ENCODE assay signal across 11 mouse cellular contexts in the genomic region with DNA sequence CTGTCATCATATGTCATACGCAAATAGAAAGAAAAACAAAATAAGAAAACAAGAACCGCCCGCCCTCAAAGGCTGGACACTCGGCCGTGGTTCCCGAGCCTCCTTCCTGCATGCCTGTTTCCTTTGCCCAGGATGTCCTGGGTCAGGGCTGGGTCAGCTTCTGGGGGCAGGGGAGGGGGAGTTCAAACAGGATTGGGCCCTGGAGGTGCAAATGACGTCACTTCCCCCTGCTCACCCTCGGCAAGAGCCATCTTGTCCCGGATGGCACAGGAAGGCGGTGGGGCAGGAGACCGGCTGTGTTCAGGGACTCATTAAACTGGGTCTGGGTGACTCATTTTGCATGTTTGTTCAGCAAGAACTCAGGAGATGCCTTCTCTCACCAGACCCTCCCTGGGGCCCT. TPM values are rescaled to one million over a fixed set of nuclear protein-coding genes. Genes with fewer than 3 reads are reported as not detected.
DNase-seq lines count a peak whose midpoint lies in the region; ATAC-seq and TF ChIP-seq lines count a peak whose summit lies in the region.
"Had no signal": no experiment of that assay in that cellular context is flagged by ENCODE, and none has a peak within 500 bp of the region (broad histone marks: within the 10 kb centered on the region; RNA-seq: fewer than 3 reads in every experiment).

No protein-coding gene starts in this region.

- no peak overlapping the region; the same call in 1 of the 2 replicates for H3K4me2 ChIP-seq in liver, embryonic 11.5 days
- no peak overlapping the region for H3K4me2 ChIP-seq in liver, postnatal 0 days (ENCODE audit: low read depth, low read length)
- H3K4me2 ChIP-seq in kidney, embryonic 15.5 days: 0 out of 2 replicates have a peak overlapping the region, but pooled peaks have one; percentile 2
- no peak overlapping the region for H3K4me2 ChIP-seq in forebrain, embryonic 12.5 days
- H3K4me2 ChIP-seq: heart, embryonic 12.5 days had no signal

- no peaks in the 10 kb centered on the region for H3K9me3 ChIP-seq in liver, embryonic 11.5 days (ENCODE audit: control insufficient read depth, low read length)
- H3K9me3 ChIP-seq in liver, postnatal 0 days (ENCODE audit: low read length): no peaks in the 10 kb centered on the region
- H3K9me3 ChIP-seq in embryonic facial prominence, embryonic 10.5 days: no peaks in the 10 kb centered on the region
- no peaks in the 10 kb centered on the region for H3K9me3 ChIP-seq in kidney, embryonic 15.5 days (replicated peaks)
- H3K9me3 ChIP-seq in forebrain, embryonic 12.5 days: no peaks in the 10 kb centered on the region
- H3K9me3 ChIP-seq: heart, embryonic 12.5 days had no signal

- H3K27ac ChIP-seq in liver, embryonic 11.5 days (ENCODE audit: low read depth, low read length): peak overlapping the region; percentile 32; the same call in 1 of the 2 replicates
- no peak overlapping the region for H3K27ac ChIP-seq in liver, postnatal 0 days (ENCODE audit: low read depth)
- no peak overlapping the region; the same call in 1 of the 2 replicates for H3K27ac ChIP-seq in embryonic facial prominence, embryonic 10.5 days (replicated peaks)
- no peak overlapping the region for H3K27ac ChIP-seq in kidney, embryonic 15.5 days
- no peak overlapping the region for H3K27ac ChIP-seq in forebrain, embryonic 12.5 days
- H3K27ac ChIP-seq: hindbrain, postnatal 0 days had no signal

- peaks cover 8% of the 10 kb centered on the region; the same call in 1 of the 2 replicates for H3K4me1 ChIP-seq in liver, embryonic 11.5 days (replicated peaks; ENCODE audit: control insufficient read depth, insufficient read depth, low read length)
- peaks cover 18% of the 10 kb centered on the region for H3K4me1 ChIP-seq in liver, postnatal 0 days (ENCODE audit: insufficient read depth)
- H3K4me1 ChIP-seq in embryonic facial prominence, embryonic 10.5 days: peaks cover 17% of the 10 kb centered on the region
- H3K4me1 ChIP-seq in kidney, embryonic 15.5 days: peaks cover 14% of the 10 kb centered on the region
- peaks cover 6% of the 10 kb centered on the region; the same call in 1 of the 2 replicates for H3K4me1 ChIP-seq in forebrain, embryonic 12.5 days

- H3K4me3 ChIP-seq in liver, embryonic 11.5 days (ENCODE audit: low read depth, low read length): no peak overlapping the region
- no peak overlapping the region for H3K4me3 ChIP-seq in liver, postnatal 0 days (ENCODE audit: low read depth, low read length)
- H3K4me3 ChIP-seq in embryonic facial prominence, embryonic 10.5 days: no peak overlapping the region
- no peak overlapping the region for H3K4me3 ChIP-seq in kidney, embryonic 15.5 days (replicated peaks)
- H3K4me3 ChIP-seq in forebrain, embryonic 12.5 days (replicated peaks): no peak overlapping the region
- H3K4me3 ChIP-seq: heart, embryonic 12.5 days had no signal

- H3K36me3 ChIP-seq in liver, embryonic 11.5 days (ENCODE audit: control insufficient read depth, insufficient read depth, low read length): no peaks in the 10 kb centered on the region
- no peaks in the 10 kb centered on the region for H3K36me3 ChIP-seq in liver, postnatal 0 days (replicated peaks; ENCODE audit: insufficient read depth, low read length)
- H3K36me3 ChIP-seq in embryonic facial prominence, embryonic 10.5 days (replicated peaks): no peaks in the 10 kb centered on the region
- H3K36me3 ChIP-seq in kidney, embryonic 15.5 days: no peaks in the 10 kb centered on the region
- H3K36me3 ChIP-seq in forebrain, embryonic 12.5 days (replicated peaks): no peaks in the 10 kb centered on the region
- H3K36me3 ChIP-seq: heart, embryonic 12.5 days had no signal

- H3K27me3 ChIP-seq in liver, embryonic 11.5 days (replicated peaks; ENCODE audit: control insufficient read depth, insufficient read depth, low read length): no peaks in the 10 kb centered on the region
- H3K27me3 ChIP-seq in liver, postnatal 0 days (ENCODE audit: insufficient read depth, low read length): no peaks in the 10 kb centered on the region
- H3K27me3 ChIP-seq in embryonic facial prominence, embryonic 10.5 days (replicated peaks; ENCODE audit: low read depth, poor library complexity, severe bottlenecking): no peaks in the 10 kb centered on the region
- H3K27me3 ChIP-seq in kidney, embryonic 15.5 days: no peaks in the 10 kb centered on the region
- H3K27me3 ChIP-seq in forebrain, embryonic 12.5 days: no peaks in the 10 kb centered on the region
- H3K27me3 ChIP-seq: heart, embryonic 12.5 days had no signal

- TF ChIP-seq EP300 in liver, postnatal 0 days (IDR thresholded peaks at IDR 0.05; ENCODE audit: low read depth): no peak

- 55% methylated on average over 11 of the region's 11 CpGs for WGBS in liver, embryonic 11.5 days
- 64% methylated on average over 11 of the region's 11 CpGs for WGBS in liver, postnatal 0 days (ENCODE audit: insufficient replicate concordance)
- 54% methylated on average over 11 of the region's 11 CpGs for WGBS in embryonic facial prominence, embryonic 10.5 days
- WGBS in kidney, embryonic 15.5 days: 58% methylated on average over 11 of the region's 11 CpGs
- WGBS in forebrain, embryonic 12.5 days: 80% methylated on average over 11 of the region's 11 CpGs

- no peak overlapping the region for H3K9ac ChIP-seq in liver, embryonic 11.5 days (ENCODE audit: low read depth, low read length)
- no peak overlapping the region for H3K9ac ChIP-seq in liver, postnatal 0 days (replicated peaks)
- no peak overlapping the region for H3K9ac ChIP-seq in kidney, embryonic 15.5 days
- no peak overlapping the region for H3K9ac ChIP-seq in forebrain, embryonic 12.5 days
- H3K9ac ChIP-seq: heart, embryonic 12.5 days had no signal

- TF ChIP-seq CTCF in liver, postnatal 0 days (IDR thresholded peaks at IDR 0.05; ENCODE audit: low read depth): no peak

- ATAC-seq in liver, embryonic 11.5 days (replicated peaks; ENCODE audit: low FRiP score): no peak
- ATAC-seq in liver, postnatal 0 days: no peak
- ATAC-seq in kidney, embryonic 15.5 days (replicated peaks; ENCODE audit: low FRiP score): no peak
- ATAC-seq in forebrain, embryonic 12.5 days (ENCODE audit: low FRiP score): no peak
- ATAC-seq: hindbrain, postnatal 0 days had no signal

- DNase-seq in liver, embryonic 11.5 days (ENCODE audit: low spot score): no peak
- no peak for DNase-seq in liver, postnatal 0 days
- peak; percentile 37 for DNase-seq in embryonic facial prominence, embryonic 10.5 days (ENCODE audit: low spot score)
- DNase-seq in lung, postnatal 36 days: peak; percentile 65
- no peak for DNase-seq in gastrocnemius, adult 8-10 months (ENCODE audit: low spot score in 2 of 2)
- DNase-seq in right cerebral cortex, postnatal 36 days (ENCODE audit: low spot score in 2 of 2): no peak
- DNase-seq: cerebellum, postnatal 36 days had no signal

RNA-seq across cellular contexts. Expression of gene Ptpn1, which starts 11.8 kb away (rescaled TPM):
- 50.7 and 53.6 TPM in 2 replicates for polyA plus RNA-seq in liver, embryonic 11.5 days (2014; fragmentation: Nextera tagmentation; extraction: Ambion mirVana)
- 31.4 and 32.4 TPM in 2 replicates for polyA plus RNA-seq in liver, postnatal 0 days (2015; fragmentation: Nextera tagmentation; extraction: Ambion mirVana)
- 66.2 and 71.7 TPM in 2 replicates for polyA plus RNA-seq in embryonic facial prominence, embryonic 10.5 days (2016; fragmentation: Nextera tagmentation; extraction: Ambion mirVana)
- 57.4 and 71.2 TPM in 2 replicates for polyA plus RNA-seq in kidney, embryonic 15.5 days (2015; fragmentation: Nextera tagmentation; extraction: Ambion mirVana)
- 10 to 100 TPM; 10.6 to 16.5 (median 14.9) TPM for total RNA-seq in gastrocnemius, adult 8-10 months (2022)
- 94.1 and 104 TPM in 2 replicates for polyA plus RNA-seq in forebrain, embryonic 12.5 days (2016; fragmentation: Nextera tagmentation; extraction: Ambion mirVana)

Comparison
In these comparisons a context has a peak if more than half of its experiments do, and no peak if none do; other contexts are left out.
1. DNase-seq: peak in embryonic facial prominence, embryonic 10.5 days (single experiment) and lung, postnatal 36 days (single experiment); none in liver, embryonic 11.5 days (single experiment), liver, postnatal 0 days (single experiment), gastrocnemius, adult 8-10 months (0 of 2) and right cerebral cortex, postnatal 36 days (0 of 2).